Mouse (Mus musculus) bone marrow, adult 2 months (tissue): Measurements from ENCODE around the gene Nfkbie.

Experiments used
- CTCF ChIP-seq: fragments of 200-500 bp; IDR thresholded peaks from 2 replicates; pipeline ENCODE4 v1.5.1; 2011; ENCODE audit warnings: low read length, control low read depth; ENCODE audit not compliant: control insufficient read depth, insufficient read depth
- POLR2A ChIP-seq: fragments of 200-500 bp; IDR thresholded peaks from 2 replicates; pipeline ENCODE4 v1.6.1; 2011; ENCODE audit warnings: low read depth, mild to moderate bottlenecking, control low read depth, low read length, borderline replicate concordance; ENCODE audit not compliant: control insufficient read depth

- no peak for TF ChIP-seq CTCF
- TF ChIP-seq POLR2A = no peak
These were observed 36.6 kb upstream of the Nfkbie start for GRCm38 (mm10) chr17:45518766-45519475.
